ENCODE assay signal across 9 mouse cellular contexts in genomic region chr6:128766486-128767254, GRCm38 (mm10). TPM values are rescaled to one million over a fixed set of nuclear protein-coding genes. Genes with fewer than 3 reads are reported as not detected.
DNase-seq lines count a peak whose midpoint lies in the region; ATAC-seq and TF ChIP-seq lines count a peak whose summit lies in the region.
"Not testable (repeated sequence)": the region's sequence is repeated elsewhere in the genome, so short reads cannot be mapped to it uniquely, and the experiment has no call there.
"Had no signal": no experiment of that assay in that cellular context is flagged by ENCODE, and none has a peak within 500 bp of the region (broad histone marks: within the 10 kb centered on the region; RNA-seq: fewer than 3 reads in every experiment).

No protein-coding gene starts in this region.

- TF ChIP-seq CTCF in bone marrow macrophage, adult 2 months (IDR thresholded peaks at IDR 0.05; ENCODE audit: low read depth, low read length), result not testable (repeated sequence)
- peak; percentile 75 for TF ChIP-seq CTCF in kidney, postnatal 0 days (IDR thresholded peaks at IDR 0.05; ENCODE audit: low read depth)
- peak; percentile 69 for TF ChIP-seq CTCF in lung, postnatal 0 days (IDR thresholded peaks at IDR 0.05)

- not testable (repeated sequence) for H3K27me3 ChIP-seq in embryonic facial prominence, embryonic 11.5 days (ENCODE audit: control insufficient read depth, insufficient read depth, low read length); heart, embryonic 14.5 days (ENCODE audit: control insufficient read depth, insufficient read depth, low read length); kidney, postnatal 0 days (ENCODE audit: insufficient read depth, low read length); lung, postnatal 0 days (replicated peaks; ENCODE audit: insufficient read depth, low read length); neural tube, embryonic 13.5 days

- 68% methylated on average over 6 of the region's 6 CpGs for WGBS in embryonic facial prominence, embryonic 11.5 days
- WGBS in heart, embryonic 14.5 days, result 62% methylated on average over 6 of the region's 6 CpGs
- 68% methylated on average over 6 of the region's 6 CpGs for WGBS in kidney, postnatal 0 days
- whole genome bisulfite sequencing in lung, postnatal 0 days, result 46% methylated on average over 6 of the region's 6 CpGs
- WGBS in neural tube, embryonic 13.5 days, result 65% methylated on average over 6 of the region's 6 CpGs

- not testable (repeated sequence) for TF ChIP-seq POLR2A in bone marrow macrophage, adult 2 months (IDR thresholded peaks at IDR 0.05; ENCODE audit: borderline replicate concordance, low read depth, low read length)

- H3K36me3 ChIP-seq in embryonic facial prominence, embryonic 11.5 days (replicated peaks; ENCODE audit: control insufficient read depth, insufficient read depth, low read depth, low read length); heart, embryonic 14.5 days (ENCODE audit: control insufficient read depth, insufficient read depth, low read length); kidney, postnatal 0 days (ENCODE audit: insufficient read depth, low read length); lung, postnatal 0 days (ENCODE audit: insufficient read depth, low read length); neural tube, embryonic 13.5 days: not testable (repeated sequence)

- H3K9ac ChIP-seq in embryonic facial prominence, embryonic 11.5 days (replicated peaks; ENCODE audit: low read length); heart, embryonic 14.5 days (ENCODE audit: low read length); kidney, postnatal 0 days (ENCODE audit: low read depth, low read length); lung, postnatal 0 days (replicated peaks; ENCODE audit: low read depth); neural tube, embryonic 13.5 days: not testable (repeated sequence)

- not testable (repeated sequence) for H3K4me2 ChIP-seq in embryonic facial prominence, embryonic 11.5 days (ENCODE audit: low read depth, low read length); kidney, postnatal 0 days (ENCODE audit: low read length); lung, postnatal 0 days (replicated peaks; ENCODE audit: low read depth, low read length); neural tube, embryonic 13.5 days
- H3K4me2 ChIP-seq in heart, embryonic 14.5 days (ENCODE audit: low read length), result peak overlapping the region; percentile 16; the same call in 1 of the 2 replicates

- TF ChIP-seq EP300 in lung, postnatal 0 days (IDR thresholded peaks at IDR 0.05), result not testable (repeated sequence)

- not testable (repeated sequence) for ATAC-seq in embryonic facial prominence, embryonic 11.5 days (replicated peaks; ENCODE audit: insufficient number of reproducible peaks, low FRiP score, low TSS enrichment, low read depth); heart, embryonic 14.5 days (ENCODE audit: insufficient number of reproducible peaks, insufficient read depth, low FRiP score, low read depth)
- ATAC-seq in kidney, postnatal 0 days (replicated peaks; ENCODE audit: low FRiP score, low read depth), result 0 out of 2 replicates have a peak, but pooled peaks have one; percentile 19
- peak; percentile 25; the same call in 1 of the 2 replicates for ATAC-seq in lung, postnatal 0 days
- 0 out of 2 replicates have a peak, but pooled peaks have one; percentile 21 for ATAC-seq in neural tube, embryonic 13.5 days (ENCODE audit: low read depth)

- H3K4me3 ChIP-seq in bone marrow macrophage, adult 2 months (ENCODE audit: insufficient read depth, low read length); embryonic facial prominence, embryonic 11.5 days (ENCODE audit: low read depth, low read length); heart, embryonic 14.5 days (ENCODE audit: control insufficient read depth in 1 of 2, insufficient read depth in 1 of 2, low read depth in 1 of 2, low read length in 2 of 2); kidney, postnatal 0 days (replicated peaks; ENCODE audit: low read depth, low read length); lung, postnatal 0 days (ENCODE audit: low read depth, low read length); neural tube, embryonic 13.5 days: not testable (repeated sequence)

- H3K9me3 ChIP-seq in embryonic facial prominence, embryonic 11.5 days (replicated peaks; ENCODE audit: control insufficient read depth, low read length); heart, embryonic 14.5 days (ENCODE audit: control insufficient read depth, low read length); kidney, postnatal 0 days (replicated peaks; ENCODE audit: low read length); lung, postnatal 0 days (ENCODE audit: low read length); neural tube, embryonic 13.5 days: not testable (repeated sequence)

- H3K27ac ChIP-seq in bone marrow macrophage, adult 2 months (ENCODE audit: insufficient read depth, low read depth, low read length), result peak overlapping the region; percentile 6; the same call in 1 of the 2 replicates
- H3K27ac ChIP-seq in embryonic facial prominence, embryonic 11.5 days (replicated peaks; ENCODE audit: low read depth, low read length); kidney, postnatal 0 days; lung, postnatal 0 days (ENCODE audit: low read length): not testable (repeated sequence)
- 0 out of 4 replicates have a peak overlapping the region, but pooled peaks of 1 of the 2 experiments have one; percentile 9 for H3K27ac ChIP-seq in heart, embryonic 14.5 days (replicated peaks in 1 of 2; ENCODE audit: control insufficient read depth in 1 of 2, insufficient read depth in 1 of 2, low read depth in 2 of 2, low read length in 2 of 2)
- peak overlapping the region; percentile 34 for H3K27ac ChIP-seq in neural tube, embryonic 13.5 days (replicated peaks)

- peak; percentile 84 for DNase-seq in CD4-positive, CD25-positive, alpha-beta regulatory T cell, adult 2 months (ENCODE audit: low read depth, low spot score)
- DNase-seq in embryonic facial prominence, embryonic 11.5 days (ENCODE audit: low spot score), result peak; percentile 77
- DNase-seq in kidney, postnatal 0 days (ENCODE audit: low spot score), result peak; percentile 88
- peak; percentile 69 for DNase-seq in lung, postnatal 0 days (ENCODE audit: low spot score)
- peak; percentile 58 for DNase-seq in testis, postnatal 10 days (ENCODE audit: low spot score)

- not testable (repeated sequence) for H3K4me1 ChIP-seq in bone marrow macrophage, adult 2 months (ENCODE audit: control insufficient read depth, insufficient read depth, low read length); embryonic facial prominence, embryonic 11.5 days (ENCODE audit: control insufficient read depth, insufficient read depth, low read length); heart, embryonic 14.5 days (ENCODE audit: control insufficient read depth in 2 of 2, insufficient read depth in 2 of 2, low read length in 2 of 2); kidney, postnatal 0 days (replicated peaks; ENCODE audit: insufficient read depth, low read length); lung, postnatal 0 days (ENCODE audit: insufficient read depth, low read depth, low read length); neural tube, embryonic 13.5 days (replicated peaks)

RNA-seq across cellular contexts. Expression of gene Klrb1c, which starts 22.3 kb away (rescaled TPM):
- polyA plus RNA-seq in bone marrow macrophage, adult 2 months (2012; ENCODE audit: insufficient read depth, insufficient read length, missing spikeins), result not detected in 2 replicates
- 0.17 TPM in 1 of 2 replicates, not detected in the other for polyA plus RNA-seq in embryonic facial prominence, embryonic 11.5 days (2014; fragmentation: Nextera tagmentation; extraction: Ambion mirVana)
- polyA plus RNA-seq in heart, embryonic 14.5 days (2014; fragmentation: Nextera tagmentation; extraction: Ambion mirVana), result not detected in 2 replicates
- polyA plus RNA-seq in kidney, postnatal 0 days (2015; fragmentation: Nextera tagmentation; extraction: Ambion mirVana), result 0.16 and 0.17 TPM in 2 replicates
- 0.41 and 0.50 TPM in 2 replicates for polyA plus RNA-seq in lung, postnatal 0 days (2015; fragmentation: Nextera tagmentation; extraction: Ambion mirVana)
- 0.10 TPM in 1 of 2 replicates, not detected in the other for polyA plus RNA-seq in neural tube, embryonic 13.5 days (2015; fragmentation: Nextera tagmentation; extraction: Ambion mirVana)
- polyA plus RNA-seq: myocyte had no signal

RNA-seq across cellular contexts. Expression of gene Klrb1, which starts 43.8 kb away (rescaled TPM):
- not detected in 2 replicates for polyA plus RNA-seq in bone marrow macrophage, adult 2 months (2012; ENCODE audit: insufficient read depth, insufficient read length, missing spikeins)
- polyA plus RNA-seq in embryonic facial prominence, embryonic 11.5 days (2014; fragmentation: Nextera tagmentation; extraction: Ambion mirVana), result not detected in 2 replicates
- polyA plus RNA-seq in heart, embryonic 14.5 days (2014; fragmentation: Nextera tagmentation; extraction: Ambion mirVana), result not detected in 2 replicates
- polyA plus RNA-seq in kidney, postnatal 0 days (2015; fragmentation: Nextera tagmentation; extraction: Ambion mirVana), result not detected in 2 replicates
- not detected in 2 replicates for polyA plus RNA-seq in lung, postnatal 0 days (2015; fragmentation: Nextera tagmentation; extraction: Ambion mirVana)
- 0.63 TPM in 1 of 2 replicates, not detected in the other for polyA plus RNA-seq in neural tube, embryonic 13.5 days (2015; fragmentation: Nextera tagmentation; extraction: Ambion mirVana)
- polyA plus RNA-seq: myocyte had no signal

RNA-seq across cellular contexts. Expression of gene Gm44511, which starts 59.4 kb away (rescaled TPM):
- not detected in 2 replicates for polyA plus RNA-seq in bone marrow macrophage, adult 2 months (2012; ENCODE audit: insufficient read depth, insufficient read length, missing spikeins)
- polyA plus RNA-seq in embryonic facial prominence, embryonic 11.5 days (2014; fragmentation: Nextera tagmentation; extraction: Ambion mirVana), result not detected in 2 replicates
- polyA plus RNA-seq in heart, embryonic 14.5 days (2014; fragmentation: Nextera tagmentation; extraction: Ambion mirVana), result not detected in 2 replicates
- polyA plus RNA-seq in kidney, postnatal 0 days (2015; fragmentation: Nextera tagmentation; extraction: Ambion mirVana), result not detected in 2 replicates
- 0.26 TPM in 1 of 2 replicates, not detected in the other for polyA plus RNA-seq in lung, postnatal 0 days (2015; fragmentation: Nextera tagmentation; extraction: Ambion mirVana)
- polyA plus RNA-seq in neural tube, embryonic 13.5 days (2015; fragmentation: Nextera tagmentation; extraction: Ambion mirVana), result not detected in 2 replicates
- polyA plus RNA-seq: myocyte had no signal

RNA-seq across cellular contexts. Expression of gene Klrb1b, which starts 59.5 kb away (rescaled TPM):
- polyA plus RNA-seq in bone marrow macrophage, adult 2 months (2012; ENCODE audit: insufficient read depth, insufficient read length, missing spikeins), result not detected in 2 replicates
- not detected in 2 replicates for polyA plus RNA-seq in embryonic facial prominence, embryonic 11.5 days (2014; fragmentation: Nextera tagmentation; extraction: Ambion mirVana)
- polyA plus RNA-seq in heart, embryonic 14.5 days (2014; fragmentation: Nextera tagmentation; extraction: Ambion mirVana), result not detected in 2 replicates
- polyA plus RNA-seq in kidney, postnatal 0 days (2015; fragmentation: Nextera tagmentation; extraction: Ambion mirVana), result not detected in 2 replicates
- 0.26 and 0.35 TPM in 2 replicates for polyA plus RNA-seq in lung, postnatal 0 days (2015; fragmentation: Nextera tagmentation; extraction: Ambion mirVana)
- polyA plus RNA-seq in neural tube, embryonic 13.5 days (2015; fragmentation: Nextera tagmentation; extraction: Ambion mirVana), result not detected in 2 replicates
- polyA plus RNA-seq: myocyte had no signal
